Mouse (Mus musculus): ENCODE data around the gene Aipl1.

DNA sequence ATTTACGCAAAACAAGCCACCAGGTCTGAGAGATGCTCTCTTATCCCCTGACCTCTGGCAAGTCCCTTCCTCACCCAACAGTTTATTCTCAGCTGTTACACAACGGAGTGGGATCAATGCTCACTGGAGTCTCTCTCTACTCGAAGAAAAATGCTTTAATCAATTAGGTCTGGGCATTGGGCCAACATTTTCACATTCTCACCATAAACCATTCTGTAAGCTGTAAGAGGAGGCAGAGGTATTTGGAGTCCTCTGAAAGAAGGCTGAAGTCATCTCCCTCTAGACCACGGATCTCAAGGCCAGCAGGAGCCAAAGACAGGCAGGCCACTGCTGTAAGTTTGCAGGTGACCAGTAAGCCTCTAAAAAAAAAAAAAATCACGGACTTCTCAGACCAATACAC lies 26.9 kb downstream of the Aipl1 start:
- TF ChIP-seq CTCF (IDR thresholded peaks at IDR 0.05; ENCODE audit: extremely low read depth, insufficient read depth, low read length) (no peak), POLR2A (IDR thresholded peaks at IDR 0.05; ENCODE audit: extremely low read depth, insufficient read depth, low read length) (no peak)
